ENCODE assay signal across 24 mouse cellular contexts in genomic region chr9:41138987-41139808, GRCm38 (mm10). TPM values are rescaled to one million over a fixed set of nuclear protein-coding genes. Genes with fewer than 3 reads are reported as not detected.
DNase-seq lines count a peak whose midpoint lies in the region; ATAC-seq lines count a peak whose summit lies in the region.
"Had no signal": no experiment of that assay in that cellular context is flagged by ENCODE, and none has a peak within 500 bp of the region (broad histone marks: within the 10 kb centered on the region; RNA-seq: fewer than 3 reads in every experiment).

No protein-coding gene starts in this region.

- peak overlapping the region; percentile 8; the same call in 1 of the 2 replicates for H3K4me2 ChIP-seq in liver, embryonic 11.5 days
- H3K4me2 ChIP-seq: embryonic facial prominence, embryonic 15.5 days; stomach, embryonic 15.5 days had no signal

- H3K4me1 ChIP-seq in heart, embryonic 10.5 days: peaks cover 37% of the 10 kb centered on the region
- peaks cover 37% of the 10 kb centered on the region for H3K4me1 ChIP-seq in liver, embryonic 11.5 days (replicated peaks; ENCODE audit: control insufficient read depth, insufficient read depth, low read length)
- H3K4me1 ChIP-seq: forebrain, embryonic 10.5 days; stomach, embryonic 15.5 days had no signal

- H3K9me3 ChIP-seq in heart, embryonic 10.5 days: no peaks in the 10 kb centered on the region
- no peaks in the 10 kb centered on the region for H3K9me3 ChIP-seq in liver, embryonic 11.5 days (ENCODE audit: control insufficient read depth, low read length)
- H3K9me3 ChIP-seq: embryonic facial prominence, embryonic 15.5 days; forebrain, embryonic 10.5 days; hindbrain, embryonic 10.5 days; midbrain, embryonic 10.5 days; stomach, embryonic 15.5 days had no signal

- no peaks in the 10 kb centered on the region for H3K36me3 ChIP-seq in heart, embryonic 10.5 days
- H3K36me3 ChIP-seq in liver, embryonic 11.5 days (ENCODE audit: control insufficient read depth, insufficient read depth, low read length): no peaks in the 10 kb centered on the region
- H3K36me3 ChIP-seq: embryonic facial prominence, embryonic 15.5 days; forebrain, embryonic 10.5 days; hindbrain, embryonic 10.5 days; midbrain, embryonic 10.5 days; stomach, embryonic 15.5 days had no signal

- H3K27ac ChIP-seq in heart, embryonic 10.5 days: peak overlapping the region; percentile 69
- no peak overlapping the region for H3K27ac ChIP-seq in liver, embryonic 11.5 days (ENCODE audit: low read depth, low read length)
- H3K27ac ChIP-seq: embryonic facial prominence, embryonic 15.5 days; forebrain, embryonic 10.5 days; hindbrain, embryonic 10.5 days; hindbrain, postnatal 0 days; midbrain, embryonic 10.5 days; stomach, embryonic 15.5 days had no signal

- no peak for DNase-seq in heart, embryonic 10.5 days (ENCODE audit: low spot score)
- DNase-seq in heart, adult 8-10 months (ENCODE audit: low spot score): no peak
- DNase-seq in liver, embryonic 11.5 days (ENCODE audit: low spot score): no peak
- no peak for DNase-seq in liver
- DNase-seq in yolk sac, embryonic 10.5 days (ENCODE audit: low spot score): peak; percentile 25
- no peak for DNase-seq in frontal cortex, adult 2 months (ENCODE audit: extremely low spot score in 1 of 2, low spot score in 1 of 2)
- DNase-seq: adrenal gland, postnatal 25 days; B cell, adult 2 months; cerebellum, adult 11-12 months; cerebellum, postnatal 36 days; gastrocnemius, postnatal 10 days; kidney, adult 9 months; left cerebral cortex, postnatal 4 days; lung, postnatal 10 days; thymus, adult 18-20 months; thymus, postnatal 4 days had no signal

- H3K9ac ChIP-seq in liver, embryonic 11.5 days (ENCODE audit: low read depth, low read length): no peak overlapping the region
- H3K9ac ChIP-seq: embryonic facial prominence, embryonic 15.5 days; stomach, embryonic 15.5 days had no signal

- no peak overlapping the region for H3K4me3 ChIP-seq in heart, embryonic 10.5 days
- H3K4me3 ChIP-seq in liver, embryonic 11.5 days (ENCODE audit: low read depth, low read length): no peak overlapping the region
- H3K4me3 ChIP-seq: embryonic facial prominence, embryonic 15.5 days; forebrain, embryonic 10.5 days; hindbrain, embryonic 10.5 days; midbrain, embryonic 10.5 days; stomach, embryonic 15.5 days had no signal

- ATAC-seq in liver, embryonic 11.5 days (replicated peaks; ENCODE audit: low FRiP score): peak; percentile 56
- peak; percentile 11 for ATAC-seq in inflammation-experienced regulatory T-cells, adult 6 months
- ATAC-seq: hindbrain, postnatal 0 days; Patski had no signal

- H3K27me3 ChIP-seq in heart, embryonic 10.5 days (ENCODE audit: insufficient read depth, poor library complexity, severe bottlenecking): no peaks in the 10 kb centered on the region
- no peaks in the 10 kb centered on the region for H3K27me3 ChIP-seq in liver, embryonic 11.5 days (replicated peaks; ENCODE audit: control insufficient read depth, insufficient read depth, low read length)
- H3K27me3 ChIP-seq: embryonic facial prominence, embryonic 15.5 days; Patski; stomach, embryonic 15.5 days had no signal

- 28% methylated on average over 6 of the region's 6 CpGs for WGBS in heart, embryonic 10.5 days
- WGBS in liver, embryonic 11.5 days: 28% methylated on average over 6 of the region's 6 CpGs

RNA-seq across cellular contexts. Expression of gene Ubash3b, which starts 22.3 kb away (rescaled TPM):
- 13.3 and 13.8 TPM in 2 replicates for polyA plus RNA-seq in heart, embryonic 10.5 days (2016; fragmentation: Nextera tagmentation; extraction: Ambion mirVana)
- 1 to 10 TPM in 1 of 4 experiments, under 1 TPM in 3; 0.79 to 1.1 (median 0.97) TPM for total RNA-seq in heart, adult 8-10 months (2022)
- 13.4 and 18.1 TPM in 2 replicates for polyA plus RNA-seq in liver, embryonic 11.5 days (2014; fragmentation: Nextera tagmentation; extraction: Ambion mirVana)
- polyA plus RNA-seq in inflammation-experienced regulatory T-cells, adult 6 months (2017; shearing (Covaris generic)): 10 to 100 TPM; 18.8 to 20.6 (median 20.2) TPM
- polyA plus RNA-seq in frontal cortex, adult 2 months (2012; rRNA removed): 18.6 and 19.1 TPM in 2 replicates
